Mouse (Mus musculus) 3T3-L1 (cell line): ENCODE results near the gene Ptprt.

Source experiments
- DNase-seq: peaks from one replicate; pipeline ENCODE4 v3.0.0-alpha.2; 2015; ENCODE audit warnings: low read depth, low spot score

Ptprt gene

GRCm38 (mm10) chr2:161961179-161962163 lies 699.5 kb downstream of the Ptprt start:
- DNase-seq = no peak

- no peak for DNase-seq
Observed at GRCm38 (mm10) chr2:161945424-161945823, 715.5 kb downstream of the Ptprt start.

GRCm38 (mm10) chr2:161944689-161945088 lies 716.3 kb downstream of the Ptprt start:
- DNase-seq = no peak

GRCm38 (mm10) chr2:161941991-161942390 lies 719.0 kb downstream of the Ptprt start:
- DNase-seq = no peak

GRCm38 (mm10) chr2:161907214-161907613 lies 753.7 kb downstream of the Ptprt start:
- no peak for DNase-seq

- no peak for DNase-seq
Observed at GRCm38 (mm10) chr2:161902196-161902595, 758.8 kb downstream of the Ptprt start.

- no peak for DNase-seq
Observed at GRCm38 (mm10) chr2:161884446-161884845, 776.5 kb downstream of the Ptprt start.

GRCm38 (mm10) chr2:161882580-161882979 lies 778.4 kb downstream of the Ptprt start:
- DNase-seq = no peak

- DNase-seq = no peak
Observed at GRCm38 (mm10) chr2:161880941-161881340, 780.0 kb downstream of the Ptprt start.

GRCm38 (mm10) chr2:161865231-161865630 lies 795.7 kb downstream of the Ptprt start:
- DNase-seq = no peak

- DNase-seq = no peak
Observed at GRCm38 (mm10) chr2:161858813-161859212, 802.1 kb downstream of the Ptprt start.

GRCm38 (mm10) chr2:161858361-161858760 lies 802.6 kb downstream of the Ptprt start:
- DNase-seq = no peak

- DNase-seq = no peak
Observed at GRCm38 (mm10) chr2:161835001-161835400, 825.9 kb downstream of the Ptprt start.

- no peak for DNase-seq
Observed at GRCm38 (mm10) chr2:161833846-161834245, 827.1 kb downstream of the Ptprt start.

GRCm38 (mm10) chr2:161813326-161813725 lies 847.6 kb downstream of the Ptprt start:
- DNase-seq = no peak

- DNase-seq = no peak
Observed at GRCm38 (mm10) chr2:161808086-161808801, 852.7 kb downstream of the Ptprt start.

- DNase-seq = no peak
Observed at GRCm38 (mm10) chr2:161806287-161807007, 854.5 kb downstream of the Ptprt start.

- no peak for DNase-seq
Observed at GRCm38 (mm10) chr2:161799946-161800345, 861.0 kb downstream of the Ptprt start.

GRCm38 (mm10) chr2:161767528-161767927 lies 893.4 kb downstream of the Ptprt start:
- DNase-seq = no peak

- DNase-seq = no peak
Observed at GRCm38 (mm10) chr2:161713024-161713423, 947.9 kb downstream of the Ptprt start.

- no peak for DNase-seq
Observed at GRCm38 (mm10) chr2:161709316-161709715, 951.6 kb downstream of the Ptprt start.

GRCm38 (mm10) chr2:161706386-161706915 lies 954.5 kb downstream of the Ptprt start:
- DNase-seq = no peak
